Comparison of ENCODE assay signal across 8 mouse cellular contexts in the genomic region with DNA sequence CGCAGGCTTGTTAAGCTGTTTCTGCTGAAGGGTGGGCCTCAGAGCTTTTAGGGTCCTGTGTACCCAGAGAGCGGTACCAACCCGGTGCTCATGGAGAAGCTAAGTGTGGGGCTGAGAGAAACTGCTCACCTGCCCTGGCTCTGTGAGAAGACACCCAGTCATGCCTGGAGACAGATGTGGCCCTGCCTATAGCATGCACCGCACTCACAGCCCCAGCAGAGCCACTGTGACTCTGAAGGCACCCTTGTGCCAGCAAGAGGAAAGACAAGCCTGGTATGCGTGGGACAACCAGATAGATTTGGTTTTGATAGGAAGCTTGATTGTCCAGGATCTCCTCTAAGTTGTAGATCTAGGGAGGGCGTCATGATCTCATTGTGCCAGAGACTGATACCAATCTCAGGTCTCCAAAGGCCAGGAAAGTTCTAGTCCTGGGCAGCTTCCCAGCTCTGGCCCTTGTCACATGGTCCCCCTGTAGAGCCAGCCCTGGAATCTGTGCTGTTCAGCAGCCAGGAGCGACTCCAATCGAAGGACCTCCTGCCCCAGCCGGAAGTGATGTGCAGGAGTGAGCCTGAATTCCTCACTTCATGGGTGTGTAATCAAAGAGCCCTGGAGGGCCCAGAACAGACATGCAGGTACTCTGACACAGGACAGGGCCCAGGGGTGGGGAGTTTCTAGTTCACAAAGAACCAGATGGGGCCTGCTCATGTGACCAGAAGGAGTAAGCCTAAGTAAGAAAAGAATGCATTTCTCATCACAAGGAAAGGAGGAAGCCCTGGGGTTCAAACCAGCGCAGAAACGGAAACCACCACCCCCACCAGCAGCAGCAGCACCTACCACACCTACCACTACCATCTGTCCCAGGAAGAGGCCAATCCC.
DNase-seq lines count a peak whose midpoint lies in the region; ATAC-seq and TF ChIP-seq lines count a peak whose summit lies in the region.

No protein-coding gene starts in this region.

- DNase-seq in spleen, postnatal 36 days (ENCODE audit: low spot score in 2 of 2): peak; percentile 14 to 15
- DNase-seq in spleen, adult 12 weeks (ENCODE audit: low spot score): no peak
- no peak for DNase-seq in limb, embryonic 14.5 days (ENCODE audit: low spot score)
- no peak for DNase-seq in forebrain, embryonic 14.5 days (ENCODE audit: low spot score)
- DNase-seq in MN1 (ENCODE audit: low spot score): no peak
- no peak for DNase-seq in ovary, postnatal 36 days (ENCODE audit: low spot score)

- no peaks in the 10 kb centered on the region for H3K9me3 ChIP-seq in heart, embryonic 15.5 days (replicated peaks)
- H3K9me3 ChIP-seq in limb, embryonic 14.5 days (ENCODE audit: control insufficient read depth, low read length): no peaks in the 10 kb centered on the region
- H3K9me3 ChIP-seq in forebrain, embryonic 14.5 days (replicated peaks; ENCODE audit: control insufficient read depth, low read length): no peaks in the 10 kb centered on the region

- no peak overlapping the region for H3K4me3 ChIP-seq in heart, embryonic 15.5 days
- H3K4me3 ChIP-seq in limb, embryonic 14.5 days (replicated peaks; ENCODE audit: low read length): no peak overlapping the region
- no peak overlapping the region for H3K4me3 ChIP-seq in forebrain, embryonic 14.5 days (ENCODE audit: low read depth, low read length)

- WGBS in heart, embryonic 15.5 days: 57% methylated on average over 11 of the region's 11 CpGs
- 65% methylated on average over 11 of the region's 11 CpGs for WGBS in limb, embryonic 14.5 days
- 88% methylated on average over 11 of the region's 11 CpGs for WGBS in forebrain, embryonic 14.5 days

- H3K27ac ChIP-seq in heart, embryonic 15.5 days: peak overlapping the region; percentile 62
- no peak overlapping the region for H3K27ac ChIP-seq in limb, embryonic 14.5 days (replicated peaks; ENCODE audit: low read depth, low read length)
- H3K27ac ChIP-seq in forebrain, embryonic 14.5 days (ENCODE audit: low read depth, low read length): no peak overlapping the region

- H3K27me3 ChIP-seq in heart, embryonic 15.5 days: no peaks in the 10 kb centered on the region
- no peaks in the 10 kb centered on the region for H3K27me3 ChIP-seq in limb, embryonic 14.5 days (ENCODE audit: control insufficient read depth, insufficient read depth, low read length)
- H3K27me3 ChIP-seq in forebrain, embryonic 14.5 days (replicated peaks; ENCODE audit: control insufficient read depth, insufficient read depth, low read length): no peaks in the 10 kb centered on the region

- H3K4me2 ChIP-seq in heart, embryonic 15.5 days: peak overlapping the region; percentile 7; the same call in 1 of the 2 replicates
- no peak overlapping the region for H3K4me2 ChIP-seq in limb, embryonic 14.5 days (replicated peaks; ENCODE audit: low read depth, low read length, severe bottlenecking)
- no peak overlapping the region for H3K4me2 ChIP-seq in forebrain, embryonic 14.5 days (ENCODE audit: low read length)

- no peaks in the 10 kb centered on the region for H3K36me3 ChIP-seq in heart, embryonic 15.5 days
- H3K36me3 ChIP-seq in limb, embryonic 14.5 days (ENCODE audit: control insufficient read depth, insufficient read depth, low read length): no peaks in the 10 kb centered on the region
- H3K36me3 ChIP-seq in forebrain, embryonic 14.5 days (ENCODE audit: control insufficient read depth, insufficient read depth, low read length): no peaks in the 10 kb centered on the region

- ATAC-seq in heart, embryonic 15.5 days (replicated peaks; ENCODE audit: insufficient number of reproducible peaks, insufficient read depth, low FRiP score, low read depth): 0 out of 2 replicates have a peak, but pooled peaks have one; percentile 12
- 0 out of 2 replicates have a peak, but pooled peaks have one; percentile 9 for ATAC-seq in limb, embryonic 14.5 days (ENCODE audit: low FRiP score, low read depth)
- ATAC-seq in forebrain, embryonic 14.5 days: no peak
- ATAC-seq in erythroid progenitor cell, adult 5-6 weeks (replicated peaks; ENCODE audit: low FRiP score, poor library complexity, severe bottlenecking): no peak

- TF ChIP-seq POLR2A in limb, embryonic 14.5 days (IDR thresholded peaks at IDR 0.05; ENCODE audit: borderline replicate concordance, extremely low read depth, insufficient read depth, insufficient read length): no peak

- peaks cover 29% of the 10 kb centered on the region for H3K4me1 ChIP-seq in heart, embryonic 15.5 days (replicated peaks)
- no peaks in the 10 kb centered on the region; the same call in 1 of the 2 replicates for H3K4me1 ChIP-seq in limb, embryonic 14.5 days (ENCODE audit: control insufficient read depth, insufficient read depth, low read length)
- no peaks in the 10 kb centered on the region for H3K4me1 ChIP-seq in forebrain, embryonic 14.5 days (ENCODE audit: control insufficient read depth, insufficient read depth, low read length)

- H3K9ac ChIP-seq in heart, embryonic 15.5 days: no peak overlapping the region
- no peak overlapping the region for H3K9ac ChIP-seq in limb, embryonic 14.5 days (ENCODE audit: low read depth, low read length, severe bottlenecking)
- no peak overlapping the region for H3K9ac ChIP-seq in forebrain, embryonic 14.5 days (ENCODE audit: low read length)

Comparison
In these comparisons a context has a peak if more than half of its experiments do, and no peak if none do; other contexts are left out.
1. DNase-seq: peak in spleen, postnatal 36 days (2 of 2); none in spleen, adult 12 weeks (single experiment), limb, embryonic 14.5 days (single experiment), forebrain, embryonic 14.5 days (single experiment), MN1 (single experiment) and ovary, postnatal 36 days (single experiment).
2. ATAC-seq: peak in heart, embryonic 15.5 days (single experiment) and limb, embryonic 14.5 days (single experiment); none in forebrain, embryonic 14.5 days (single experiment) and erythroid progenitor cell, adult 5-6 weeks (single experiment).